Mouse (Mus musculus): ENCODE data around the gene Senp3.
"Not testable (repeated sequence)": the region's sequence is repeated elsewhere in the genome, so short reads cannot be mapped to it uniquely, and the experiment has no call there.

Gene Senp3

DNA sequence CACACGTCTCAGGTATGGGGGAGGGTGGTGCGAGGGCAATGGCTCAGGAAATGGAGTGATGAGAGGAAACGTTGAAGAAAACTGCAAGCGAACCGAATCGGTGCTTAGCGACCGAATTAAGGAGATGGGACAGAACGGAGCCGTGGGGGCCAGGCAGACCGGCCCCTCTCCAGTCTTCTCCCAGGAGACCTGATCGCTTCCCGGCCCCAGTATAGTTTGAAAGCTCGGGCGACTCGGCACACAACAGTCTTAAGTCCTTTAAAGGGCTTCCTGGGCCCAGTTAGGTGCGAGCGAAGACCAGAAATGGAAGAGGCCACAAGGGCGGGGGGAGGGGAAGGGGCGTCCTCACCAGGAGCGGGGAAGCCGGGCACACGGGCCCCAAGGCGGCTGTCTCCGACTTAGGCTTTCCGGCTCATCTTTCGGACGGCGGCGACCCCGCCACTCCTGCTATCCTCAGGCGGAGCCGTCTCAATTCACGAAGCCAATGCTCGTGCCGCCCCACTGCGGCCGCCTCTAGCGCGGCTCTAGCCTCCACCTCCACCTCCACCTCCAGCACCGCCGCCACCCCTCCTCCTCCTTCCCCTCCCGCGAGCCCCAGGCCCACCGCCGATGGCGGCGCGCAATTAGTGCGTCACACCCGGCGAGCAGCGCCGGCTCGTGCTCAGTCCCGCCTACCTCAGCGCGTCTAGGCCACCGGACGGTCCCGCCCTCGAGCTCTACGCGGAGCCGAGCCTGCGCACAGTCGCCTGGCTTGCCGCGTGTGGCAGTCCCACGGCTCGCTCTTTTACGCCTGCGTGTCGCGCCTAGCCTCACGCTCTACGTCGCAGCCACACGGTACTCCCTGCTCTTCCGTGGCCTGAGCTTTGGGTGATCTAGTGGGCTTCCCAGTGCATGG, at the start of gene Senp3:
Senp3 (minus strand) TSS at position 771 of the 895 bp plus-strand sequence.
- peak; percentile 95 for DNase-seq

GRCm38 (mm10) chr11:69731408-69731807, 49.5 kb upstream of the Senp3 start:
- DNase-seq, result not testable (repeated sequence)

- peak; percentile 73 for DNase-seq
Measured at GRCm38 (mm10) chr11:69729063-69729462, 47.2 kb upstream of the Senp3 start.

- DNase-seq, result no peak
Measured at GRCm38 (mm10) chr11:69725951-69726350, 44.1 kb upstream of the Senp3 start.

DNA sequence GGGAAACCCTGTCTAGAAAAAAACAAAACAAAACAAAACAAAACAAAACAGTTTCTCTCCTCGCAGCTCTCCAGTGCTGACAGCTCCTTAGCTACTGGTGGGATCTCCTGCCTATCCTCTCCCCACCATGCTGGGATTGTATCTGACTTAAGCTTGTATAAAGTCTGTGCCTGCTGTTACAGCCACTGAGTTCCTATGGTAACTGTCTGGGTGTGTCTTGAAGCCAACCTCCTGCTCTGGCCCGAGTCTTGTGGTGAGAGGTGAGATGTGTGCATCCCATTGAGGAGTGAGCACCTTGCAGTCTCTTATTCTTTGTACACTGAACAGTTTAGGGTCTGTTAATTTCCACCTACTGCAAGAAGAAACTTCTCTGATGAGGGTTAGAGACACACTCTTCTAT, 41.2 kb upstream of the Senp3 start:
- no peak for DNase-seq

- DNase-seq, result no peak
Measured at GRCm38 (mm10) chr11:69720852-69721251, 39.0 kb upstream of the Senp3 start.

DNA sequence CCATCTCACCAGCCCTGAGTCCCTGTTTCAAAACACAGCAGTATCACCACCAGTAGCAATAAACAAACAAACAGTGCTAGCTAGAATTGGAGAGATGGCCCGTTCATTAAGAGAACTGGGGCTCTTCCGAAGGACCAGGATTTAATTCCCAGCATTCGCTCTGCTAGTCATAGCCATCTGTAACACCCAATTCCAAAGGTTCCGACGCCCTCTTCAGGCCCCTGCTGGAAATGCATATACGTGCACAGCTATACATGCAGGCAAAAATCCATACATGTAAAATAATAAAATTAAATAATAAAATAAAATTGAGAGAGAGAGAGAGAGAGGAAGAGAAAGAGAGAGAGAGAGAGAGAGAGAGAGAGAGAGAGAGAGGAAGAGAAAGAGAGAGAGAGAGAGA, 37.5 kb upstream of the Senp3 start:
- no peak for DNase-seq

GRCm38 (mm10) chr11:69718661-69719060, 36.8 kb upstream of the Senp3 start:
- peak; percentile 46 for DNase-seq

GRCm38 (mm10) chr11:69716953-69717352, 35.1 kb upstream of the Senp3 start:
- no peak for DNase-seq

GRCm38 (mm10) chr11:69715929-69716328, 34.0 kb upstream of the Senp3 start:
- peak; percentile 33 for DNase-seq

GRCm38 (mm10) chr11:69715482-69715881, 33.6 kb upstream of the Senp3 start:
- DNase-seq, result peak; percentile 77

- DNase-seq, result peak; percentile 89
Measured at GRCm38 (mm10) chr11:69714636-69715329, 32.9 kb upstream of the Senp3 start.

- peak; percentile 73 for DNase-seq
Measured at GRCm38 (mm10) chr11:69712954-69713672, 31.2 kb upstream of the Senp3 start.

- no peak for DNase-seq
Measured at GRCm38 (mm10) chr11:69711082-69711481, 29.2 kb upstream of the Senp3 start.

- no peak for DNase-seq
Measured at GRCm38 (mm10) chr11:69710470-69710869, 28.6 kb upstream of the Senp3 start.

DNA sequence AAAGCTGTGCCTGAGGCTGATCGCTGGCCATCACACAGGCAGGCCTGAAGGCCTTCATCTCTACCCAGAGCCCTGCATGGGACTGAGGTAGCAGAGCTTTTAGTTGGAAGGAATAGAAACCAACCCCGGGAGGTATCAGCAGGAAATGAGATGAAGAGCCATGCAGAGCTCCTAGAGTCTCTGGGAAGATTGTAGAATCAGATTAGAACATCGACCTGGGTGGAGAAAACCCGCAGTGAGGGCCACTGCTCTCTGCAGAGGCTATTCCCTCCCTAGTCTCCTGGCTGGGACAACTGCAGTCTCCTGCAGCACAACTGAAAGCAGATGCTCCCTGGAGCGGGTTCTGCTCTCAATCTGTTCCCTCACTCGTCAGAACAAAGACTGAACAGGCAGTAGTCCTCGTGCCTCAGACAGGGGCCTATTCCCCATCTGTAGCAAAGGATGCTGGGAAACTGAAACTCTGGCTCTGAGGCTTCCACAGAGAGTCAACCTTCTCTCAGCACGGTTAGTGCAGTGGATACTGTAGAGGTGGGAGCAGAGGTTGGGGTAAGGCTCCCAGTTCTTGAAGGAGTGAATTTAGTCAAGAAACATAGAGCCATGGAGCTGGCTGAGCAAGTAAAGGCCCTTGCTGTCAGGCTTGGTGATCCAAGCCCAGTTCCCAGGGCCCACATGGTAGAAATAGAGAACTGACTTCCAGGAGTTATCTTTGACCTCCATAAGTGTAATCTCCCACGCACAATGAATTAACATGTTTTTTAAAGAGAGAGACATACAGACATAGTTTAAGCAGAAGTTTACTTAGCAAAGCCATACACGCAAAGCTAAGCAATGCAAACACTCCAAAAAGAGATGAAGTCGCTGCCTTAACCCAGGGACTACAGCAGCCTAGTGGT, 27.9 kb upstream of the Senp3 start:
- DNase-seq, result no peak

- no peak for DNase-seq
Measured at GRCm38 (mm10) chr11:69708614-69709265, 26.9 kb upstream of the Senp3 start.

GRCm38 (mm10) chr11:69707873-69708381, 26.0 kb upstream of the Senp3 start:
- no peak for DNase-seq

DNA sequence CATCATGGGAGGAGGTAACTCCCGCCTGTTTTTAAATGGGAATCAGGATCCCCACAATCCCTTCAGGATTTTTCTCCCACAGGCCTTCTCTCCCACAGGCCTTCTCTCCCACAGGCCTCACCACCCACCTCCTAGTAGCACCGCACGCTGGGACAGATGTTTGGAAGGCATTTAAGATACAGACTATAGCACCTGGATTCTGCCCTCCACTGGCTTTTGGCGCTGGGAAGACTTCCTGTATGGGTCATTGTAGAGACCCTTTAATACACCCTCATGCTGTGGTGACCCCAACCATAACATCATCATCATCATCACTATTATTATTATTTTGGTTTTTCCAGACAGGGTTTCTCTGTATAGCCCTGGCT, 25.6 kb upstream of the Senp3 start:
- DNase-seq, result no peak

- DNase-seq, result peak; percentile 93
Measured at GRCm38 (mm10) chr11:69706775-69707479, 25.0 kb upstream of the Senp3 start.

- no peak for DNase-seq
Measured at GRCm38 (mm10) chr11:69704613-69705010, 22.7 kb upstream of the Senp3 start.

All from kidney, adult 9 months (tissue).